Mouse (Mus musculus) hindbrain, embryonic 11.5 days (tissue): ENCODE measurements around the gene Arhgdib. TPM values are rescaled to one million over a fixed set of nuclear protein-coding genes. Genes with fewer than 3 reads are reported as not detected.

ENCODE experiments used
- ATAC-seq: fragments of 200-750 bp; cut with Nextera tagmentation; 2 replicates; pipeline ENCODE4 v1.8.0; 2017; ENCODE audit warnings: mild to moderate bottlenecking, moderate TSS enrichment, moderate library complexity; ENCODE audit not compliant: low FRiP score
- DNase-seq: peaks from one replicate; pipeline ENCODE4 v3.0.0-alpha.2; 2015; ENCODE audit warnings: low spot score
- H3K27ac ChIP-seq: fragments of 300-500 bp; sonication (generic); 2 replicates; pipeline ENCODE4 v1.5.1; 2014; ENCODE audit warnings: mild to moderate bottlenecking, low read depth, low read length
- H3K27me3 ChIP-seq: fragments of 300-500 bp; sonication (generic); 2 replicates; pipeline ENCODE4 v1.6.1; 2014; ENCODE audit warnings: mild to moderate bottlenecking, low read length, moderate library complexity, mixed read lengths; ENCODE audit not compliant: control insufficient read depth, insufficient read depth
- H3K36me3 ChIP-seq: fragments of 300-500 bp; sonication (generic); 2 replicates; pipeline ENCODE4 v1.6.1; 2014; ENCODE audit warnings: mild to moderate bottlenecking, low read length, moderate library complexity, mixed read lengths; ENCODE audit not compliant: control insufficient read depth, insufficient read depth
- H3K4me1 ChIP-seq: fragments of 300-500 bp; sonication (generic); replicated peaks from 2 replicates; pipeline ENCODE4 v1.6.1; 2014; ENCODE audit warnings: low read length, mixed read lengths; ENCODE audit not compliant: control insufficient read depth, insufficient read depth
- H3K4me2 ChIP-seq: fragments of 300-500 bp; sonication (generic); replicated peaks from 2 replicates; pipeline ENCODE4 v1.6.1; 2014; ENCODE audit warnings: mild to moderate bottlenecking, low read depth, low read length
- H3K4me3 ChIP-seq: fragments of 300-500 bp; sonication (generic); 2 replicates; pipeline ENCODE4 v1.5.1; 2014; ENCODE audit warnings: low read depth, low read length
- H3K9ac ChIP-seq: fragments of 300-500 bp; sonication (generic); 2 replicates; pipeline ENCODE4 v1.6.1; 2014; ENCODE audit warnings: low read depth, low read length
- H3K9me3 ChIP-seq: fragments of 300-500 bp; sonication (generic); 2 replicates; pipeline ENCODE4 v1.6.1; 2016; ENCODE audit warnings: low read length; ENCODE audit not compliant: control insufficient read depth
- WGBS: fragments of 180-500 bp; shearing (Covaris S2); extraction: QIAGEN DNeasy Blood & Tissue Kit; methylation state at CpG from one replicate; pipeline ENCODE4 v1.1.7; 2014; 5-methylcytosine and 5-hydroxymethylcytosine counted together
- polyA plus RNA-seq: library from polyadenylated mRNA; unstranded; fragments of >200 nt; fragmentation: Nextera tagmentation; extraction: Ambion mirVana; gene quantifications from 2 replicates; pipeline ENCODE4 v1.2.1, GENCODE M21; 2014

The Arhgdib gene
- polyA plus RNA-seq, 1 experiment from 2014 or later: 37.3 TPM

- Histone ChIP-seq H3K4me3 (no peak overlapping the region), H3K4me1 (no peaks in the 10 kb centered on the region), H3K9ac (no peak overlapping the region), H3K9me3 (no peaks in the 10 kb centered on the region), H3K27ac (no peak overlapping the region), H3K27me3 (no peaks in the 10 kb centered on the region), H3K36me3 (no peaks in the 10 kb centered on the region), H3K4me2 (no peak overlapping the region)
- 84% methylated on average over 3 of the region's 3 CpGs for WGBS
- DNase-seq: no peak
- no peak for ATAC-seq
These were observed 6.5 kb downstream of the Arhgdib start for GRCm38 (mm10) chr6:136935233-136935632.

GRCm38 (mm10) chr6:136934068-136934467 lies 7.6 kb downstream of the Arhgdib start:
- no peaks in the 10 kb centered on the region for H3K4me1 ChIP-seq
- DNase-seq: no peak
- WGBS: 86% methylated on average over 7 of the region's 7 CpGs
- no peak for ATAC-seq
- H3K36me3 ChIP-seq: no peaks in the 10 kb centered on the region
- H3K27ac ChIP-seq: no peak overlapping the region
- no peak overlapping the region for H3K4me2 ChIP-seq
- H3K4me3 ChIP-seq: no peak overlapping the region
- H3K27me3 ChIP-seq: no peaks in the 10 kb centered on the region
- H3K9ac ChIP-seq: no peak overlapping the region
- no peaks in the 10 kb centered on the region for H3K9me3 ChIP-seq

GRCm38 (mm10) chr6:136931246-136931645 lies 10.5 kb downstream of the Arhgdib start:
- no peak for ATAC-seq
- Histone ChIP-seq H3K4me3 (no peak overlapping the region), H3K27ac (no peak overlapping the region), H3K9me3 (no peaks in the 10 kb centered on the region), H3K4me2 (no peak overlapping the region), H3K36me3 (no peaks in the 10 kb centered on the region), H3K27me3 (no peaks in the 10 kb centered on the region), H3K4me1 (no peaks in the 10 kb centered on the region), H3K9ac (no peak overlapping the region)
- WGBS: 85% methylated on average over 13 of the region's 13 CpGs
- no peak for DNase-seq

- no peak overlapping the region for H3K9ac ChIP-seq
- ATAC-seq: no peak; the same call in 1 of the 2 replicates
- no peak overlapping the region for H3K4me2 ChIP-seq
- H3K4me1 ChIP-seq: no peaks in the 10 kb centered on the region
- no peaks in the 10 kb centered on the region for H3K36me3 ChIP-seq
- WGBS: 53% methylated on average over 12 of the region's 12 CpGs
- no peaks in the 10 kb centered on the region for H3K27me3 ChIP-seq
- H3K4me3 ChIP-seq: no peak overlapping the region
- no peaks in the 10 kb centered on the region for H3K9me3 ChIP-seq
- peak; percentile 19 for DNase-seq
- no peak overlapping the region for H3K27ac ChIP-seq
These were observed 11.0 kb downstream of the Arhgdib start for GRCm38 (mm10) chr6:136930677-136931076.

GRCm38 (mm10) chr6:136927626-136928025 lies 14.1 kb downstream of the Arhgdib start:
- WGBS: 77% methylated on average over 1 of the region's 1 CpGs

GRCm38 (mm10) chr6:136925049-136925448 lies 16.6 kb downstream of the Arhgdib start:
- Histone ChIP-seq H3K27me3 (no peaks in the 10 kb centered on the region), H3K4me3 (no peak overlapping the region), H3K27ac (no peak overlapping the region), H3K9me3 (no peaks in the 10 kb centered on the region), H3K4me1 (no peaks in the 10 kb centered on the region), H3K4me2 (no peak overlapping the region), H3K9ac (no peak overlapping the region), H3K36me3 (no peaks in the 10 kb centered on the region)
- 74% methylated on average over 8 of the region's 8 CpGs for WGBS
- ATAC-seq (no peak), DNase-seq (no peak)

More at GRCm38 (mm10) chr6:136927626-136928025, 14.1 kb downstream of the Arhgdib start:
- peak; percentile 4 for DNase-seq
- Histone ChIP-seq H3K36me3 (no peaks in the 10 kb centered on the region), H3K9me3 (no peaks in the 10 kb centered on the region), H3K27me3 (no peaks in the 10 kb centered on the region), H3K27ac (no peak overlapping the region), H3K4me2 (no peak overlapping the region), H3K4me3 (no peak overlapping the region), H3K9ac (no peak overlapping the region), H3K4me1 (no peaks in the 10 kb centered on the region)
- ATAC-seq: no peak

GRCm38 (mm10) chr6:136923532-136923931 lies 18.2 kb downstream of the Arhgdib start, which contains the start of gene Pde6h:
Gene Pde6h, plus strand, starts transcription at chr6:136923832.
- H3K9me3 ChIP-seq: no peaks in the 10 kb centered on the region

GRCm38 (mm10) chr6:136922871-136923270 lies 18.8 kb downstream of the Arhgdib start:
- H3K4me1 ChIP-seq: no peaks in the 10 kb centered on the region
- no peaks in the 10 kb centered on the region for H3K36me3 ChIP-seq
- H3K27ac ChIP-seq: no peak overlapping the region
- H3K4me3 ChIP-seq: no peak overlapping the region
- no peaks in the 10 kb centered on the region for H3K9me3 ChIP-seq
- no peaks in the 10 kb centered on the region for H3K27me3 ChIP-seq
- ATAC-seq (no peak), DNase-seq (no peak)
- no peak overlapping the region for H3K4me2 ChIP-seq
- no peak overlapping the region for H3K9ac ChIP-seq
- 80% methylated on average over 7 of the region's 7 CpGs for WGBS

More at GRCm38 (mm10) chr6:136923532-136923931, 18.2 kb downstream of the Arhgdib start, which contains the start of gene Pde6h:
- no peak within 1 kb of the TSS for H3K4me2 ChIP-seq
- ATAC-seq (no peak), DNase-seq (no peak)
- H3K27ac ChIP-seq: no peak within 1 kb of the TSS
- H3K9ac ChIP-seq: no peak within 1 kb of the TSS
- H3K27me3 ChIP-seq: no peaks in the 10 kb centered on the region
- H3K4me1 ChIP-seq: no peaks in the 10 kb centered on the region
- no peaks in the 10 kb centered on the region for H3K36me3 ChIP-seq
- no peak within 1 kb of the TSS for H3K4me3 ChIP-seq
- WGBS: 88% methylated on average over 8 of the region's 8 CpGs

GRCm38 (mm10) chr6:136922080-136922479 lies 19.6 kb downstream of the Arhgdib start, which contains the start of gene Erp27:
Gene Erp27, minus strand, starts transcription at chr6:136922180.
- DNase-seq (no peak), ATAC-seq (no peak)
- Histone ChIP-seq H3K4me2 (no peak within 1 kb of the TSS), H3K9ac (no peak within 1 kb of the TSS), H3K27ac (no peak within 1 kb of the TSS), H3K27me3 (no peaks in the 10 kb centered on the region), H3K4me1 (no peaks in the 10 kb centered on the region), H3K36me3 (no peaks in the 10 kb centered on the region), H3K9me3 (no peaks in the 10 kb centered on the region), H3K4me3 (no peak within 1 kb of the TSS)
- 86% methylated on average over 5 of the region's 5 CpGs for WGBS
